Mouse (Mus musculus): ENCODE measurements at regions not wholly inside any gene's neighbourhood (a gene's known extent, or its start where the extent isn't known, plus 50 kb on each side); places are given as distances from the start of the nearest gene placed in this dataset.

DNA sequence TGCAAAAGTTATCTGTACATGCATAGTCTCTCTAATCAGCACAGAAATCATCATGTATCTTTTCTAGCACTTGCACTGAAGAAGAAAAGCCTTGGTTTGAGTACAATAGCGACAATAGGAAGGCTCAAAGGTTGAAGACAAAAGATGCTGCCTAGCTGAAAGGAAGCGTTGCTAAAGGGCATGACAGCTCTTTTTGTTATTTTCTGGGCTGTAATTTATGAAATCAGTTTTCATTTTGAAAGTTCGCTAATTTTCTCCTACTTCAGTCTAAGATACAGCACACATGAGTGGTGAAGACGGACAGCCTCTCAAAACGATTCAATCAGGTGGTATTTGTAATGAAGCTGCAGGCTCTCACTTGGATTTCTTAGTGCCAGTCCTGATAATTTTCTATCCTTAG, 124.4 kb upstream of the Zfp352 start:
- H3K36me3 ChIP-seq (ENCODE audit: control insufficient read depth, insufficient read depth, low read length) = no peaks in the 10 kb centered on the region
- DNase-seq (ENCODE audit: low spot score) = no peak
- ATAC-seq (replicated peaks; ENCODE audit: low FRiP score) = no peak
- H3K4me3 ChIP-seq (ENCODE audit: low read depth, low read length) = no peak overlapping the region
- 50% methylated on average over 5 of the region's 5 CpGs for WGBS
- H3K4me1 ChIP-seq (replicated peaks; ENCODE audit: control insufficient read depth, insufficient read depth, low read length) = no peaks in the 10 kb centered on the region
- H3K9ac ChIP-seq (ENCODE audit: low read length) = no peak overlapping the region
- H3K27me3 ChIP-seq (ENCODE audit: control insufficient read depth, insufficient read depth, low read length) = no peaks in the 10 kb centered on the region
- no peaks in the 10 kb centered on the region for H3K9me3 ChIP-seq (ENCODE audit: control insufficient read depth, low read length)
- no peak overlapping the region for H3K4me2 ChIP-seq (ENCODE audit: low read depth, low read length, severe bottlenecking)
- H3K27ac ChIP-seq (ENCODE audit: low read depth, low read length) = no peak overlapping the region

DNA sequence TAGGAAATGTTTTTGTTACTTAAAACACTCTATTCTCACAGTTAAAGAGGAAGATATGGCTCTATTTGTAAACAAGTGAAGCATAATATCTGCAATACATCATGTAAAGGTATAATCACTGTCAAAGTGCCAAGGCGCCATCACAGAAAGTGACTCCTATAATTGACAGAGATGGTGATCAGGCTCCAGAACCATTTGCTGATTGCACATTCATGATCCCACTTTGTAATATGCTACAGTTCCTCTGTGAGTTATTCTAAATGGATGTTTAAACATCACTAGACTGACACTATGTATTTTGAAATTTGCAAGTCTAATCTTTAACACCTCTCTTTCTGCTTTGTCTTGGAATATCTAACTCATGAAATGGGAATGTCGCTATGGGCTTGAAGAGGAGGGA, 109.8 kb upstream of the Zfp352 start:
- 92% methylated on average over 2 of the region's 2 CpGs for WGBS
- Histone ChIP-seq H3K4me1 (replicated peaks; ENCODE audit: control insufficient read depth, insufficient read depth, low read length) (no peaks in the 10 kb centered on the region), H3K4me3 (ENCODE audit: low read depth, low read length) (no peak overlapping the region), H3K27ac (ENCODE audit: low read depth, low read length) (no peak overlapping the region), H3K4me2 (ENCODE audit: low read depth, low read length, severe bottlenecking) (no peak overlapping the region), H3K9ac (ENCODE audit: low read length) (no peak overlapping the region), H3K9me3 (ENCODE audit: control insufficient read depth, low read length) (no peaks in the 10 kb centered on the region), H3K36me3 (ENCODE audit: control insufficient read depth, insufficient read depth, low read length) (no peaks in the 10 kb centered on the region), H3K27me3 (ENCODE audit: control insufficient read depth, insufficient read depth, low read length) (no peaks in the 10 kb centered on the region)
- DNase-seq (ENCODE audit: low spot score) (no peak), ATAC-seq (replicated peaks; ENCODE audit: low FRiP score) (no peak)

DNA sequence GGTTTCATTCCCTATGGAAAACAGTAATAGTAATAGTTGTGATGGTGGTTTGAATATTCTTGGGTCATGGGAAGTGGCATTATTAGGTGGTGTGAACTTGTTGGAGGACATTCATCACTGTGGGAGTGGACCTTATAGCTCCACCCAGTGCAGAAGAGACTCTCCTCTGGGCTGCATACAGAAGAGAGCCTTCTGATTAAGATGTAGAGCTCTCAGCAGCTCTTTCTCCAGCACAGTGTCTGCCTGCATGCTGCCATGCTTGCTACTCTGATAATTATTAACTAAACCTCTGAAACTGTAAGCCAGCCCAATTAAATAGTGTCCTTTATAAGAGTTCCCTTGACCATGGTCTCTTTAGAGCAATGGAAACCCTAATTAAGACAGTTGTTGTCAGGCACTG, 92.7 kb upstream of the Zfp352 start:
- no peaks in the 10 kb centered on the region for H3K27me3 ChIP-seq (ENCODE audit: control insufficient read depth, insufficient read depth, low read length)
- H3K4me1 ChIP-seq (replicated peaks; ENCODE audit: control insufficient read depth, insufficient read depth, low read length) = no peaks in the 10 kb centered on the region
- H3K27ac ChIP-seq (ENCODE audit: low read depth, low read length) = no peak overlapping the region
- no peak overlapping the region for H3K4me3 ChIP-seq (ENCODE audit: low read depth, low read length)
- no peak overlapping the region for H3K4me2 ChIP-seq (ENCODE audit: low read depth, low read length, severe bottlenecking)
- no peaks in the 10 kb centered on the region for H3K9me3 ChIP-seq (ENCODE audit: control insufficient read depth, low read length)
- ATAC-seq (replicated peaks; ENCODE audit: low FRiP score) (peak; percentile 79), DNase-seq (ENCODE audit: low spot score) (no peak)
- no peaks in the 10 kb centered on the region for H3K36me3 ChIP-seq (ENCODE audit: control insufficient read depth, insufficient read depth, low read length)
- H3K9ac ChIP-seq (ENCODE audit: low read length) = no peak overlapping the region

DNA sequence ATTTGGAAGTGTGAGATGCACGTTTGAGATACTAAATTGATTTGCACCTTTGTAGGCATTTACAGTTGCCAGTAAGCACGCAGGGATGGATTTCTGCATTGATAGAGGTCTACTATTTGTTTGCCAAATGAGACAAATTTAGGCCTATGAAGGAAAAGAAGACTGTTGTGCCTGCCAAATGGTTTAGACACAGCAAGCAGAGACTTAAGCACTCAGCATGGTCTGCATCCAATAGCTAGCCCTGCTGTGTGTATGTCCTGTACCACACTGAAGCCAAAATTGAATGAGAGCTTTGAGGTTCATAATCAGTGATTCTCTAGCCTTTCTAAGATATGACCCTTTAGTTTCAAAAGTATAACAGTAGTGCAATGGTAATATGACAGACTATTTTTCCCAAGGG, 74.5 kb upstream of the Zfp352 start:
- no peaks in the 10 kb centered on the region for H3K36me3 ChIP-seq (ENCODE audit: control insufficient read depth, insufficient read depth, low read length)
- no peak overlapping the region for H3K4me2 ChIP-seq (ENCODE audit: low read depth, low read length, severe bottlenecking)
- ATAC-seq (replicated peaks; ENCODE audit: low FRiP score) (no peak), DNase-seq (ENCODE audit: low spot score) (no peak)
- no peaks in the 10 kb centered on the region for H3K4me1 ChIP-seq (replicated peaks; ENCODE audit: control insufficient read depth, insufficient read depth, low read length)
- no peak overlapping the region for H3K9ac ChIP-seq (ENCODE audit: low read length)
- 86% methylated on average over 2 of the region's 2 CpGs for WGBS
- no peak overlapping the region for H3K27ac ChIP-seq (ENCODE audit: low read depth, low read length)
- no peaks in the 10 kb centered on the region for H3K27me3 ChIP-seq (ENCODE audit: control insufficient read depth, insufficient read depth, low read length)
- H3K9me3 ChIP-seq (ENCODE audit: control insufficient read depth, low read length) = no peaks in the 10 kb centered on the region
- no peak overlapping the region for H3K4me3 ChIP-seq (ENCODE audit: low read depth, low read length)

All from forebrain, embryonic 11.5 days (tissue).